Mouse (Mus musculus) liver, adult 2 months (tissue): ENCODE measurements around the gene Slc13a3.

Source experiments
- CTCF ChIP-seq: fragments of 200-500 bp; IDR thresholded peaks from 2 replicates; pipeline ENCODE4 v1.5.1; 2011; ENCODE audit warnings: low read depth, low read length, control low read depth
- POLR2A ChIP-seq: fragments of 200-500 bp; IDR thresholded peaks from 2 replicates; pipeline ENCODE4 v1.6.1; 2011; ENCODE audit warnings: low read length, control low read depth; ENCODE audit not compliant: insufficient read depth; ENCODE audit errors: extremely low read depth

DNA sequence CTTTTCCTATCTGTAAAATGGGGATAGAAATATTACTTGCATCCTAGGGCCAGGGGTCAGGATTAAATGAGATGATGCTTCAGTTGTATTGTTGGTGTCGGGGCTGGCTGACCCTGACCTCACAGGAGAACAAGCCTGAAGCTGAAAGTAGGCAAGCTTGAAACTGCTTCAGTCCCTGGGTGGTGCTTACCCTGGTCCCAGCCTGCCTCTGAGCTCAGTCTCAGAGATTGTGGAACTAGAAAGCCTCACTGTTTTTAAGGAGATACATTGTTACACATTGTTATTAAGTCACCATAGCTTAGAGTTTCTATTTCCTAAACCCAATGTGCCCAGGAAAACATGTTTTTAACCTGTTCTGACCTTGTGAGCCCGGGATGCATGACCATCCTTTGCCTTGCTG, 54.5 kb downstream of the Slc13a3 start:
- no peak for TF ChIP-seq CTCF
- TF ChIP-seq POLR2A, result no peak
